Mouse (Mus musculus): ENCODE measurements around the gene Adssl1. TPM values are rescaled to one million over a fixed set of nuclear protein-coding genes. Genes with fewer than 3 reads are reported as not detected.

The Adssl1 gene
- polyA plus RNA-seq, 1 experiment from 2014 or later, result 1.8 TPM

- H3K4me1 ChIP-seq (replicated peaks; ENCODE audit: control insufficient read depth, insufficient read depth, low read length), result peaks cover 4% of the 10 kb centered on the region
- no peak for ATAC-seq
- no peak overlapping the region for H3K4me3 ChIP-seq (replicated peaks; ENCODE audit: low read length)
- H3K4me2 ChIP-seq (ENCODE audit: low read length), result no peak overlapping the region
- H3K9ac ChIP-seq (replicated peaks; ENCODE audit: low read depth, low read length), result no peak overlapping the region
- H3K27me3 ChIP-seq (replicated peaks; ENCODE audit: control insufficient read depth, insufficient read depth, low read length), result no peaks in the 10 kb centered on the region
- WGBS, result 77% methylated on average over 30 of the region's 30 CpGs
- H3K9me3 ChIP-seq (ENCODE audit: control insufficient read depth, low read length), result no peaks in the 10 kb centered on the region
- H3K36me3 ChIP-seq (ENCODE audit: control insufficient read depth, insufficient read depth), result no peaks in the 10 kb centered on the region
- no peak overlapping the region for H3K27ac ChIP-seq (ENCODE audit: low read length)
Observed at GRCm38 (mm10) chr12:112599942-112600611, 19.8 kb upstream of the Adssl1 start.

DNA sequence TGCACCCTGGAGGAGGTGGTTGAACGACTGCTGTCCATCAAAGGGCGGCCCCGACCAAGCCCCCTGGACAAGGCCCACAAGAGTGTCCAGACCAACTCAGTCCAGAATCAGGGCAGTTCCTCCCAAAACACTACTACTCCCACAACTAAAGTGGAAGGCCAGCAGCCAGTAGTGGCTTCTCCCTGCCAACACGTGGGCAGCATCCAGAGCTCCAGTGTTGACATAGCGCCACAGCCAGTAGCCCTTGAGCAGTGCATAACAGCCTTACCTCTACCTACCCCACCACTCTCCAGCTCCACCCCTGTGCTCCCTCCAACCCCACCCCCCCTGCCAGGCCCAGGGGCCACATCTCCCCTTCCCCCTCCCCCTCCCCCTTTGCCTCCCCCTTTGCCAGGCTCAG is 15.8 kb upstream of the Adssl1 start:
- no peak overlapping the region for H3K9ac ChIP-seq (replicated peaks; ENCODE audit: low read depth, low read length)
- no peaks in the 10 kb centered on the region for H3K9me3 ChIP-seq (ENCODE audit: control insufficient read depth, low read length)
- no peak overlapping the region for H3K4me3 ChIP-seq (replicated peaks; ENCODE audit: low read length)
- no peaks in the 10 kb centered on the region for H3K27me3 ChIP-seq (replicated peaks; ENCODE audit: control insufficient read depth, insufficient read depth, low read length)
- H3K27ac ChIP-seq (ENCODE audit: low read length), result no peak overlapping the region
- WGBS, result 84% methylated on average over 5 of the region's 5 CpGs
- no peak for ATAC-seq
- no peaks in the 10 kb centered on the region for H3K36me3 ChIP-seq (ENCODE audit: control insufficient read depth, insufficient read depth)
- H3K4me2 ChIP-seq (ENCODE audit: low read length), result no peak overlapping the region
- H3K4me1 ChIP-seq (replicated peaks; ENCODE audit: control insufficient read depth, insufficient read depth, low read length), result no peaks in the 10 kb centered on the region

DNA sequence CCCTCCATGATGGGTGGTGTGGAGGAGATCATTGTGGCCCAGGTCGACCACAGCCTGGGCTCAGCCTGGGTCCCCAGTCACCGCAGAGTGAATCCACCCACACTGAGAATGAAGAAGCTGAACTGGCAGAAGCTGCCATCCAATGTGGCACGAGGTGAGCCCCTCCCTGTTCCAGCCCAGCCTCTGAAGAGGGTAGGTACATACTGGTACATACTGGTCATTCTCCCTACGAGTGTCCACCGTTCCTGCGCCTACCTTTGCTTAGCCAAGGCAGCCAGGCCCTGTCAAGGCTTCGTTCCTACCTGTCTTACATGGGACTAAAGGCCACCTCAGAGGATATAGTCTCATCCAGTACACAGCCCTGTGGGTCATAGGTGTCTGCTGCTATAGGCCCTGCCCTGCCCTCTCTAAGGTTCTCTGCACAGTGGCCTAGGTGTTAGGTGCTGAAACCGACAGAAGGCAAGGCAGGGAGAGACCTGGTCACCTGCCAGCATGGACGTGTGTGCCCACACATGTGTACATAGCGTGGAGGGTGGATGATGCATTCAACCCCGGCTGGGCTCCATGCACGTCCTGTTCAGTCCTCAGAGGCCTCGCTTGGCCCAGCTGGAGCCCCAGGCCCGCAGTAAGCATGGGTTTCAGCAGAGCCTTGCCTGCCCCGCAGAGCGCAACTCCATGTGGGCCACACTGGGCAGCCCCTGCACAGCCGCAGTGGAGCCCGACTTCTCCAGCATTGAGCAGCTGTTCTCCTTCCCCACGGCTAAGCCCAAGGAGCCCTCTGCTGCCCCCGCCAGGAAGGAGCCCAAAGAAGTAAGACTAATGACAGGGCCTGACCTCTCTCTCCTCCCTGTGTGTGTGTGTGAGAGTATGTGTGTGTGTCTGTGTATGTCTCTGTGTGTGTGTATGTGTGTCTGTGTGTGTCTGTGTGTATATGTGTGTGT is 14.9 kb upstream of the Adssl1 start:
- H3K36me3 ChIP-seq (ENCODE audit: control insufficient read depth, insufficient read depth), result no peaks in the 10 kb centered on the region
- no peak overlapping the region for H3K4me2 ChIP-seq (ENCODE audit: low read length)
- 62% methylated on average over 20 of the region's 20 CpGs for WGBS
- ATAC-seq, result peak; percentile 61
- H3K4me1 ChIP-seq (replicated peaks; ENCODE audit: control insufficient read depth, insufficient read depth, low read length), result no peaks in the 10 kb centered on the region
- no peak overlapping the region for H3K27ac ChIP-seq (ENCODE audit: low read length)
- H3K27me3 ChIP-seq (replicated peaks; ENCODE audit: control insufficient read depth, insufficient read depth, low read length), result no peaks in the 10 kb centered on the region
- H3K9ac ChIP-seq (replicated peaks; ENCODE audit: low read depth, low read length), result no peak overlapping the region; the same call in 1 of the 2 replicates
- no peaks in the 10 kb centered on the region for H3K9me3 ChIP-seq (ENCODE audit: control insufficient read depth, low read length)
- no peak overlapping the region for H3K4me3 ChIP-seq (replicated peaks; ENCODE audit: low read length)

DNA sequence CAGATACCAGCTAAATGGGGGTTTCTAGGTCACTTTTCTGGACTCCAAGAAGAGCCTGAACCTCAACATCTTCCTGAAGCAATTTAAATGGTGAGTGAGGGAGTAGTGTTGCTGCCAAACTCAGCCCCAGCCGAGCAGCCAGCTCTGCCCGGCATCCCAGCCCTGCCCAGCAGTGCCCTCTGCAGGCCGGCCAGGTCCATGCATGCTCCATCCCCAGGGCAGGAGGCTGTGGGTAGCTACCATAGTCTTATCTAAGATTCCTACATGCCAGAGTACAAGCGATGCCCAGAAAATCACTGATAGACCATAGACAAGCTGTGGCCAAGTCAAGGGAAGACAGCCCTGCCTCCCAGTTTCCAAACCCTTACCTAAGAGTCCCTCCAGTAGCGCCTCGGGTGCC is 14.1 kb upstream of the Adssl1 start:
- H3K27me3 ChIP-seq (replicated peaks; ENCODE audit: control insufficient read depth, insufficient read depth, low read length), result no peaks in the 10 kb centered on the region
- H3K27ac ChIP-seq (ENCODE audit: low read length), result no peak overlapping the region
- no peaks in the 10 kb centered on the region for H3K9me3 ChIP-seq (ENCODE audit: control insufficient read depth, low read length)
- H3K36me3 ChIP-seq (ENCODE audit: control insufficient read depth, insufficient read depth), result no peaks in the 10 kb centered on the region
- 40% methylated on average over 6 of the region's 6 CpGs for WGBS
- H3K9ac ChIP-seq (replicated peaks; ENCODE audit: low read depth, low read length), result no peak overlapping the region
- H3K4me2 ChIP-seq (ENCODE audit: low read length), result no peak overlapping the region
- H3K4me1 ChIP-seq (replicated peaks; ENCODE audit: control insufficient read depth, insufficient read depth, low read length), result no peaks in the 10 kb centered on the region
- no peak overlapping the region for H3K4me3 ChIP-seq (replicated peaks; ENCODE audit: low read length)
- peak; percentile 83 for ATAC-seq

DNA sequence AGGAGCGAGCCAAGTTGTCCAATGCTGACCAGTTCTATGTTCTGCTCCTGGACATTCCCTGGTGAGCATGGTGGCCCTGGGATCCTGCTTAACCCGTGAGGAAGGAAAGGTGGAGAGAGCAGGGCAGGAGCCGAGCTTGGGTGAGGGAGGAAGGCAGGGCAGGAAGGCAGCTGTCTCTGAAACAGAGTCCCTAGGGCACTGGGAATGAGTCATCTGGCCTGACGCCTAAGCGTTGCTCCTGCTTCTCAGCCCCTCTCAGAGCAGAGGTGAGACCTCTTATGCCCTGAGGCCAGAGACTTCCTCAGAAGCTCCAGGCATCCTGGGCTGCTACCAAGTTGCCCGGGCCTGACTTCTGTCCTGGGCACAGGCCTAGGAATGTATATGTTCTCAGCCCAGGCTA is 12.8 kb upstream of the Adssl1 start:
- Histone ChIP-seq H3K4me1 (replicated peaks; ENCODE audit: control insufficient read depth, insufficient read depth, low read length) (no peaks in the 10 kb centered on the region), H3K4me3 (replicated peaks; ENCODE audit: low read length) (no peak overlapping the region), H3K9ac (replicated peaks; ENCODE audit: low read depth, low read length) (no peak overlapping the region), H3K36me3 (ENCODE audit: control insufficient read depth, insufficient read depth) (no peaks in the 10 kb centered on the region), H3K27ac (ENCODE audit: low read length) (no peak overlapping the region), H3K27me3 (replicated peaks; ENCODE audit: control insufficient read depth, insufficient read depth, low read length) (no peaks in the 10 kb centered on the region), H3K9me3 (ENCODE audit: control insufficient read depth, low read length) (no peaks in the 10 kb centered on the region), H3K4me2 (ENCODE audit: low read length) (no peak overlapping the region)
- ATAC-seq, result no peak
- 81% methylated on average over 6 of the region's 6 CpGs for WGBS

DNA sequence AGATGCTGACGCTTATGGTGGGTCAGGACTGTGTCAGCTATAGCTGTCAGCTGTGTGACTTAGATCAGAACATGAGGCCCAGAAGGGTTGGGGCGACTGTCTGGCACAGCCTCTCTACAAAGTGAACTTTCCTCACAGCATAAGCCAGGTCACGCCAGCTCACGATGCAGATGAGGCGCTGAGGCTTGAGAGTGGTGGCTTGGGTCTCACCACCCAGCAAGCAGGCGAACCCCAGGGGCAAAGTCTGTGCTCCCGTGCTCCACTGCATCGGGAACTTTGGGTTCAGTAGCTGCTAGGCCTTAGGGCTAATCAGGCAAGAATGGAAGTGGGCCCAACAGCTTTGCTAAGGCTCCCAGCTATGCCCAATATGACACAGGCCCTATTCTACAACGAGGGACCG is 10.8 kb upstream of the Adssl1 start:
- 91% methylated on average over 10 of the region's 10 CpGs for WGBS
- H3K36me3 ChIP-seq (ENCODE audit: control insufficient read depth, insufficient read depth), result no peaks in the 10 kb centered on the region
- ATAC-seq, result no peak
- H3K27me3 ChIP-seq (replicated peaks; ENCODE audit: control insufficient read depth, insufficient read depth, low read length), result no peaks in the 10 kb centered on the region
- no peak overlapping the region for H3K4me2 ChIP-seq (ENCODE audit: low read length)
- H3K4me1 ChIP-seq (replicated peaks; ENCODE audit: control insufficient read depth, insufficient read depth, low read length), result no peaks in the 10 kb centered on the region
- no peak overlapping the region for H3K9ac ChIP-seq (replicated peaks; ENCODE audit: low read depth, low read length)
- no peak overlapping the region for H3K27ac ChIP-seq (ENCODE audit: low read length)
- no peaks in the 10 kb centered on the region for H3K9me3 ChIP-seq (ENCODE audit: control insufficient read depth, low read length)
- H3K4me3 ChIP-seq (replicated peaks; ENCODE audit: low read length), result no peak overlapping the region

- Histone ChIP-seq H3K27me3 (replicated peaks; ENCODE audit: control insufficient read depth, insufficient read depth, low read length) (peaks cover 3% of the 10 kb centered on the region; the same call in 1 of the 2 replicates), H3K9ac (replicated peaks; ENCODE audit: low read depth, low read length) (no peak overlapping the region), H3K4me3 (replicated peaks; ENCODE audit: low read length) (no peak overlapping the region), H3K9me3 (ENCODE audit: control insufficient read depth, low read length) (no peaks in the 10 kb centered on the region), H3K4me2 (ENCODE audit: low read length) (no peak overlapping the region), H3K4me1 (replicated peaks; ENCODE audit: control insufficient read depth, insufficient read depth, low read length) (peaks cover 17% of the 10 kb centered on the region), H3K36me3 (ENCODE audit: control insufficient read depth, insufficient read depth) (no peaks in the 10 kb centered on the region), H3K27ac (ENCODE audit: low read length) (no peak overlapping the region)
- 68% methylated on average over 9 of the region's 9 CpGs for WGBS
- no peak for ATAC-seq
Observed at GRCm38 (mm10) chr12:112616668-112617067, 3.2 kb upstream of the Adssl1 start.

DNA sequence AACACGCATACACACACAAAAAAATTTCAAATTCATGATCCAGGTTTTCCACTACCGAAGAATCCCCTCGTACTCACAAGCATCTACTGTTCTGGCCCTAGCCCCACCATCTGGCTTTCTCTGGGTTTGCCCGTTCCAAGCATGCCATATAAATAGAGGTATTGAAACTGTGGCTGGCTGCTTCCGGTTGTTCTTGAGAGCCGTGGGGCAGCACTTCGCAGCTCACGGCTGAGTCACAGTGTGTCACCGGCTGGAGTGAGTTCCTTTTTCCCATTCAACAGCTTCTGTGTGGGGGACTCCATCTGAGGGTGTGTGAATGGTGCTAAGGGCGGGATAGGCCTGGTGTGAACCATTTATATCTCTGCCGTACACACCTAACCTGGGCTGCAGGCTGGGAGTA is 2.7 kb upstream of the Adssl1 start:
- peaks cover 3% of the 10 kb centered on the region; the same call in 1 of the 2 replicates for H3K27me3 ChIP-seq (replicated peaks; ENCODE audit: control insufficient read depth, insufficient read depth, low read length)
- no peak overlapping the region for H3K4me2 ChIP-seq (ENCODE audit: low read length)
- H3K36me3 ChIP-seq (ENCODE audit: control insufficient read depth, insufficient read depth), result no peaks in the 10 kb centered on the region
- H3K4me3 ChIP-seq (replicated peaks; ENCODE audit: low read length), result no peak overlapping the region
- WGBS, result 72% methylated on average over 11 of the region's 11 CpGs
- no peak overlapping the region for H3K9ac ChIP-seq (replicated peaks; ENCODE audit: low read depth, low read length)
- peaks cover 17% of the 10 kb centered on the region for H3K4me1 ChIP-seq (replicated peaks; ENCODE audit: control insufficient read depth, insufficient read depth, low read length)
- H3K27ac ChIP-seq (ENCODE audit: low read length), result no peak overlapping the region
- no peaks in the 10 kb centered on the region for H3K9me3 ChIP-seq (ENCODE audit: control insufficient read depth, low read length)
- no peak for ATAC-seq

GRCm38 (mm10) chr12:112617898-112618380 is 1.9 kb upstream of the Adssl1 start:
- WGBS, result 11% methylated on average over 8 of the region's 8 CpGs
- Histone ChIP-seq H3K4me2 (ENCODE audit: low read length) (no peak overlapping the region), H3K27me3 (replicated peaks; ENCODE audit: control insufficient read depth, insufficient read depth, low read length) (peaks cover 3% of the 10 kb centered on the region; the same call in 1 of the 2 replicates)

More at GRCm38 (mm10) chr12:112617898-112618380, 1.9 kb upstream of the Adssl1 start:
- Histone ChIP-seq H3K4me3 (replicated peaks; ENCODE audit: low read length) (no peak overlapping the region), H3K9ac (replicated peaks; ENCODE audit: low read depth, low read length) (no peak overlapping the region), H3K27ac (ENCODE audit: low read length) (no peak overlapping the region), H3K36me3 (ENCODE audit: control insufficient read depth, insufficient read depth) (no peaks in the 10 kb centered on the region), H3K9me3 (ENCODE audit: control insufficient read depth, low read length) (no peaks in the 10 kb centered on the region), H3K4me1 (replicated peaks; ENCODE audit: control insufficient read depth, insufficient read depth, low read length) (peaks cover 17% of the 10 kb centered on the region)
- peak; percentile 65 for ATAC-seq

Data from forebrain, embryonic 16.5 days (tissue).